Mouse (Mus musculus): ENCODE results near the gene Coro2a.

The Coro2a gene

DNA sequence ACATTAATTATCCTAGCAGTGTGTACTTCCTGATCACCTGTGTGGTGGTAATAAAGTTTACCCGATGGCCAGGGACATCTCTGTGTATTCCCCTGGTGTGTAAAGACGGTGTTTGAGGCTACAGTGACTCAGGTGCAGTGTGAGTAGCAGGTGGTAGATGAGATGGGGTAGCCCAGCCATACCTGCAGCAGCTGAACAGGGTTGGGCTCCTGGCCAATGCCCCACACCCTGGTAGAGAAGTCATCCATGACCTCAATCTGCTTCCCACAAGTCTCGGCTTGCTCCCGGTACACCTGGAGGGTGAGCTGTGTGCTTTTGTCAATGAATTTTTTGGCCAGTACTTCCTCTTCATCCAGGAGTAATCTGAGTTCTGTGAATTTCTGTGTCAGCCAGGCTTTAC lies 78.7 kb downstream of the Coro2a start:
- no peak for DNase-seq (ENCODE audit: low read depth, low spot score)
- H3K27me3 ChIP-seq (ENCODE audit: control insufficient read depth, insufficient read depth, low read length, poor library complexity, severe bottlenecking) = no peaks in the 10 kb centered on the region
- H3K36me3 ChIP-seq (ENCODE audit: control insufficient read depth, insufficient read depth, low read length, poor library complexity, severe bottlenecking) = peaks cover 32% of the 10 kb centered on the region

DNA sequence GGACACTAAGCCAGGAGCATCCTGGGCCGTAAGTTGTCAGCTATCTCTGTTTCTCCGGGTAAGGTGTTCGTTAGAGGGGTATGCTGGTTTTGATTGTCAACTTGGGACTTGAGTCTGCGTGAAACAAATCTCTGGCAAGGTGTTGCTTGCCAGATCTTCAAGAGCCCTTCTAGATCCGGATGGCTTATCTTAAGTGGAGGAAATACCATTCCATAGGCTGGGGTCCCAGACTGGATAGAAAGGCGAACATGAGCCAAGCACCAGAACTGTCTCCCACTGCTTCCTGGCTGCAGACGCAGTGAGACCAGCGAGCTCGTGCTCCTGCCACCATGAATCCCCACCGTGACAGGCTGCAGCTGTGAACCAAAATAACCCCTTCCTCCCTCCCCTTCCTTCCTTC lies 80.5 kb downstream of the Coro2a start:
- no peak for DNase-seq (ENCODE audit: low read depth, low spot score)
- H3K36me3 ChIP-seq (ENCODE audit: control insufficient read depth, insufficient read depth, low read length, poor library complexity, severe bottlenecking) = peaks cover 32% of the 10 kb centered on the region
- no peaks in the 10 kb centered on the region for H3K27me3 ChIP-seq (ENCODE audit: control insufficient read depth, insufficient read depth, low read length, poor library complexity, severe bottlenecking)

DNA sequence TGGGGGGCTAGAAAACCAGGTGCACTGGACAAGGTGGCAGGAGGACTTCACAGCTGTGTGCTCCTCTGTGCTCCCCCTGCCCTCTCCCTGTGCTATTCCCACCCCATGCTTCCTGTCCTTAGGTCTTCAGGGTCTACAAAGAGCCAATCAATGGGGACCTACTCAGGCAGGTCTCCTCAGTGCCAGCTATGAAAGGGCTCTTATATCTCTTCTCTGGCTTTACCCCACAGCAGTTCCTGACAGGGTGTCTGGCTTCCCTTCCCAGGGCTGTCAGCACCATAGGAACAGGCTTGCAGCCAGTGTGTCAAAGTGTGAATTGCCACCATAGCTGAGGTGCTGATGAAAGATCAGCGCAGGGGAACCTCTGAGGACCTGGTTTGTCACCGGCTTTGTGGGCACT lies 81.5 kb downstream of the Coro2a start:
- no peak for DNase-seq (ENCODE audit: low read depth, low spot score)
- no peaks in the 10 kb centered on the region for H3K27me3 ChIP-seq (ENCODE audit: control insufficient read depth, insufficient read depth, low read length, poor library complexity, severe bottlenecking)
- peaks cover 32% of the 10 kb centered on the region for H3K36me3 ChIP-seq (ENCODE audit: control insufficient read depth, insufficient read depth, low read length, poor library complexity, severe bottlenecking)

DNA sequence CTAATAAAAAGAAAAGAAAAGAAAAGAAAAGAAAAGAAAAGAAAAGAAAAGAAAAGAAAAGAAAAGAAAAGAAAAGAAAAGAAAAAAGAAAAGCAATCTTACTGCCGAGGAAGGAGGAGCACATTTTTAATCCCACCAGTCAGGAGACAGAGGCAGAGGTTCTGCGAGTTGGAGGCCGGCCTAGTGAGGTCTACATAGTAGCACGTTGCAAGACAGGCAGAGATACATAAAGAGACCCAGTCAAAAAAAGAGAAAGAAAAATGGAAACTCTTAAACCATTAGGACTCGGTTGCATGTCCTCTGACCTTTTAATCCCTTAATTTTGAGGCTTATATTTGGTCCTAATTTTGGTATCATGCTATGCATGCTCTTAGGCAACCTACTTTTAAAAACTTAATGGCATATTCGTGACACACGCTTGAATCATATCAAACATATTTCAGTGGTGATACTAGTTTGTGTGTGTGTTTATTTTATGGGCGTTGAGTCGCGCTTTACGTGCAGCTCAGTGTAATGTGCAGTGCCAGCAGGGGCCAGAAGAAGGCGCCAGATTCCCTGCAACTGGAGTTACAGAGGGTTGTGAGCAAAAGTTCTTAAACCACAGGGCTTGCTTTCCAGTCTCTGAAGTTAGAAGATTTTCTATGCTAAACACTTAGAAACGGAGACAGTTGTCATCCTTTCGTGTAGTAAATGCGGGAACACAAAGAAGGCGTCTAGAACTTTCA lies 94.1 kb downstream of the Coro2a start:
- H3K36me3 ChIP-seq (ENCODE audit: control insufficient read depth, insufficient read depth, low read length, poor library complexity, severe bottlenecking) = peaks cover under 1% of the 10 kb centered on the region
- DNase-seq (ENCODE audit: low read depth, low spot score) = peak; percentile 86
- no peaks in the 10 kb centered on the region for H3K27me3 ChIP-seq (ENCODE audit: control insufficient read depth, insufficient read depth, low read length, poor library complexity, severe bottlenecking)

DNA sequence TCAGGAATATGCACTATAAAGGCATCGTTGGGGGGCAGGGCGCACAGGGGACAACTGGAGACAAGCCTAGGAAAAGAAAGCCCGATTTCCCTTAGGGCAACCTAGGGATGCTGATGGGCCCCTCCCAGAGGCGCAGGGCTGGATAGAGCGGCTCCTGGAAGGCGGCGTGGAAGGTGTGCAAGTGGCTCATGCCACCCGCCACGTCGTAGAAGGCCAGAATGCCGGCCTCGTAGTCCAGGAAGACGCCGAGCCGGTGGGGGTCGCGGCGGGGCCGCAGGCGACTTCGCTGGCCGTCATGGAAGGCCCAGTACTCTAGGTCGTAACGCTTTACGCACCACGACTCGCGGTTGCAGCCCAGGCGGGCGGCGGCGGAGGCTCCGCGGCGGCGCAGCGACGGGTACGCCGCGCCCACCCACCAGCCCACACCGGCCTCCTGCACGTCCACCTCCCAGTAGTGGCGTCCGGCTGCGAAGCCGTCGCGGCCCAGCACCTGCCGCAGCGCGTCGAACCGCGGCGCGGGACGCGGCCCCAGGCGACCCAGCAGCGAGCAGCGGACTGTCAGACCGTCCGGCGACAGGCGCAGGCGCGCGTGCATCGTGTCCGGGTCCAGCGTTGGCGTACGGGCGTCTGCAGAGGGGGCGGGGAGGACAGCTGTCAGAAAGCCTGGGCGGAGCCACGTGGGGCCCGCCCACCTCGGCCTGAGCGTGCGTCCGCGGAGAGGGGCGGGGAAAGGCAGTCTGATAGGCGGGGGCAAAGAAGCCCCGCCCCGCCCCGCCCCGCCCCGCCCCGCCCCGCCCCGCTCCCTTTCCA lies 95.0 kb downstream of the Coro2a start:
- DNase-seq (ENCODE audit: low read depth, low spot score) = peak; percentile 94
- Histone ChIP-seq H3K36me3 (ENCODE audit: control insufficient read depth, insufficient read depth, low read length, poor library complexity, severe bottlenecking) (peaks cover 6% of the 10 kb centered on the region), H3K27me3 (ENCODE audit: control insufficient read depth, insufficient read depth, low read length, poor library complexity, severe bottlenecking) (no peaks in the 10 kb centered on the region)

DNA sequence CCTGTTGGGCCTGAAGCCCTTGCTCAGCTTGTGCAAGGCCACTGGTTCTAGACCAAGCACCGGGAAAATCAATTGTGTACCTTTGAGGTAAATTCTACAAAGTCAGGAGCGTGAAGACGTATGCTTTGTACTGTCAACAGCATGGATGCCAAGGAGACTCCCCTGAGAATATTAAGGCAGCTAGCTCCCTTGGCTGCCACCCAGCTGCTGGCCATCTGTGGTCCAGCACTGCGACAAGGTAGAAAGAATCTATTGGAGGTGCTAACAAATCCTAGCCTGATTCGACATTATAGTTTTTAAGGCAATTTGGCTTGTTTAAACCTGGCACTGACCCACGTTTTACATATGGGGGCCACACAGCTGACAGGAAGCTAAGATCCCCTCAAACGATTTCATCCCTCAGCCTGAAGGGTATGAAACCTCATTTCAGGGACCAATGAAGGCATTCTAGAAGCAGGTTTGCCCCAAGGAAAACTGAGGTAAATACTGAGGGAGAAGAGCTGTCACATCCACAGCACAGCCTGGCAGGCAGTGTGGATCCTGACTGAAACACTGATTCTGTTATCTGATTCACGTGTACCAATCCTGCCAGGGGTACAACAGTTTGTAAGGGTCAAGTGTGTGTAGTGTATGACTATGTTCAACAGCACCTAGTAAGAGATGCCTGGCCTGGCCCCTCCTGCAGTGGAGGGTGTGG lies 96.5 kb downstream of the Coro2a start:
- no peaks in the 10 kb centered on the region for H3K27me3 ChIP-seq (ENCODE audit: control insufficient read depth, insufficient read depth, low read length, poor library complexity, severe bottlenecking)
- H3K36me3 ChIP-seq (ENCODE audit: control insufficient read depth, insufficient read depth, low read length, poor library complexity, severe bottlenecking) = peaks cover 6% of the 10 kb centered on the region
- no peak for DNase-seq (ENCODE audit: low read depth, low spot score)

DNA sequence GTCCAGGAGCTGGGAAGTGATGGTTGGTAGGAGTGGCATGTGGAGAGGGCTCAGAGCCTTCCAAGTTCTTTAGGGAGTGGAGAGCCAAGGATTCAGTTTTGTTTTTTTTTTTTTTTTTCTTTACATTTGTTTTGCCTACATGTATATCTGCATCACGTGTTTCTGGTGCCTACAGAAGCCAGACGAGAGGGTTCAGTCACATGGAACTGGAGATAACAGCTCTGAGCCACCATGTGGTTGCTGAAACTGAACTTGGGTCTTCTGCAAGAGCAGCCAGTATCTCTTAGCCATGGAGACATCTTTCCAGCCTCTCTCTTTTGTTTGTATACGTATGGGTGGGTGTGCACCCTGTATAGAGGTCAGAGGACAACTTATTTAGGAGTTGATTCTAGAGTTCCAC lies 98.1 kb downstream of the Coro2a start:
- Histone ChIP-seq H3K36me3 (ENCODE audit: control insufficient read depth, insufficient read depth, low read length, poor library complexity, severe bottlenecking) (peaks cover 6% of the 10 kb centered on the region), H3K27me3 (ENCODE audit: control insufficient read depth, insufficient read depth, low read length, poor library complexity, severe bottlenecking) (no peaks in the 10 kb centered on the region)
- no peak for DNase-seq (ENCODE audit: low read depth, low spot score)

DNA sequence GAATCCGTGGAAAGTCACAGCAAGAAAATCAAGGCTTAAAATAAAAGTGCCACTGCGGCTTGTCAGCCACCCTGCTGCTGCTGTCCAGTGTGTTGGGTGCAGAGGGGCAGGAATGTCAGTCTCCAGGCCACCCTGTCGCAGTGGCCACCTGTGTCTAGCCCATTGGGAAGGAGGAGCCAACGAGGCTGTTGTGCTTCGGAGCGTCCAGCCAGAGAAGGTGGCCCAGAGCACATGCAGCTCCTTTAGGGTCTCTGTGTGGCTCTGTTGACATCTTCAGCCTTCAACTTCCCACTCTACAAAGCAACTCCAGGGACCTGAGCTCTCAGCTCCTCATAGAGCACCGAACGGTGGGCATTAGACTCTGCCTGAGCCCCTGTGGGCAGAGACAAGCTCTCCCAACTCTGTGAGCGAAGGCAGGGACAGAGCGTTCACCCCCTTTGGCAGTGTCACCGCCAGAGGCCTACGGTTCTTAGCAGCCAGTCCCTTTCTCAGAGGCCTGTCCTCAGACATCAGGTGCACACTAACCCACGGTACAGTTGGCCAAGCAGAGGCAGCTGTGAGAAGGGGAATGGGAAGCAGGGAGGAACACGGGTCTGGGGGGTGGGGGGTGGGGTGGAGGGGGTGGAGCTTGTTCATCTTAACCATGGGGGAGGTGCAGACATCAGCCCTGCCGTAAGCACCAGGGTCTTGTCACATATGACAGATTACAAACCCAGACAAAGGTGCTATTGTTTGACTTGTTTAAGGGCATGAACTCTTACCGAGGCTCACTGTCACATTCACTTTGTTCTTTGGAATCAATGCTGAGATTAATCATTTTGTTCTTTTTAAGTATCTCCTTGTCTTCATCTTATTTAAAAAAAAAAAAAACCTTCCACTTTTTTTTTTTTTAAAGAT lies 99.1 kb downstream of the Coro2a start:
- DNase-seq (ENCODE audit: low read depth, low spot score) = no peak
- peaks cover 6% of the 10 kb centered on the region for H3K36me3 ChIP-seq (ENCODE audit: control insufficient read depth, insufficient read depth, low read length, poor library complexity, severe bottlenecking)
- H3K27me3 ChIP-seq (ENCODE audit: control insufficient read depth, insufficient read depth, low read length, poor library complexity, severe bottlenecking) = no peaks in the 10 kb centered on the region

DNA sequence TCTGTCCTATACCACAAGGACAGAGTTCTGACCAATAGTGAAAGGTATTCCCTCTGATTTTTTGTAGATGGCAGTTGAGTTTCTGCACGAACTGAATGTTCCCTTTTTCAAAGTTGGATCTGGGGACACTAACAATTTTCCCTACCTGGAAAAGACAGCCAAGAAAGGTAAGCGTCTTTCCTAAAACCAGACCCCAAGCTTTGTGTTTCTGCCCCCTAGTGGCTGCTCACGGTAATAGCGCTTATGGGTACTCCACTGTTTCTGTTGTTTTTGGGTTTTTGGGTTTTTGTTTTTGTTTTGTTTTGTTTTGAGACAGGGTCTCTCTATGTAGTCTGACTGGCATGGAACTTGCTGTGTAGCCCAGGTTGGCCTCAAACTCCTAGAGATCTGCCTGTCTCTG lies 103.0 kb downstream of the Coro2a start:
- peak; percentile 69 for DNase-seq (ENCODE audit: low read depth, low spot score)
- Histone ChIP-seq H3K27me3 (ENCODE audit: control insufficient read depth, insufficient read depth, low read length, poor library complexity, severe bottlenecking) (no peaks in the 10 kb centered on the region), H3K36me3 (ENCODE audit: control insufficient read depth, insufficient read depth, low read length, poor library complexity, severe bottlenecking) (peaks cover 12% of the 10 kb centered on the region; the same call in 1 of the 2 replicates)

DNA sequence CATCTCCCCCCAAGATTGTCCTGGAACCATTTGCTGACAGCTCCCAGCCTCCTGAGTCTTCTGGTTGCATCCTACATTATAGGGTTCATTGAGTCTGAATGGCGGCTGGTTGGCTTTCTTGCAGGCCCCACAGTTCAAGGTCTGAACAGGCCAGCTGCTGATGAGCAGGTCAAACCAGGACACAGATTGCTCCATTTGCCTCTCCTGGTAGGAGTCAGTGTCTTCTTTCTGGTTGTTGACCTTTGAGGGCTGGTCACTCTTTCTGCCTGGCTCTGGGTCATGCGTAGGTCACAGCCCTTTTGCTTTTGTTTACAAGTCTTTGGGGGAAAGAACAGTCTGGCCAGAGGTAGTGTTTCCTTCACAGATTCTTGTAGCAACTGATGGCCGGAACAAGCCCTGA lies 103.5 kb downstream of the Coro2a start:
- peaks cover 12% of the 10 kb centered on the region for H3K36me3 ChIP-seq (ENCODE audit: control insufficient read depth, insufficient read depth, low read length, poor library complexity, severe bottlenecking)
- DNase-seq (ENCODE audit: low read depth, low spot score) = no peak
- H3K27me3 ChIP-seq (ENCODE audit: control insufficient read depth, insufficient read depth, low read length, poor library complexity, severe bottlenecking) = no peaks in the 10 kb centered on the region

DNA sequence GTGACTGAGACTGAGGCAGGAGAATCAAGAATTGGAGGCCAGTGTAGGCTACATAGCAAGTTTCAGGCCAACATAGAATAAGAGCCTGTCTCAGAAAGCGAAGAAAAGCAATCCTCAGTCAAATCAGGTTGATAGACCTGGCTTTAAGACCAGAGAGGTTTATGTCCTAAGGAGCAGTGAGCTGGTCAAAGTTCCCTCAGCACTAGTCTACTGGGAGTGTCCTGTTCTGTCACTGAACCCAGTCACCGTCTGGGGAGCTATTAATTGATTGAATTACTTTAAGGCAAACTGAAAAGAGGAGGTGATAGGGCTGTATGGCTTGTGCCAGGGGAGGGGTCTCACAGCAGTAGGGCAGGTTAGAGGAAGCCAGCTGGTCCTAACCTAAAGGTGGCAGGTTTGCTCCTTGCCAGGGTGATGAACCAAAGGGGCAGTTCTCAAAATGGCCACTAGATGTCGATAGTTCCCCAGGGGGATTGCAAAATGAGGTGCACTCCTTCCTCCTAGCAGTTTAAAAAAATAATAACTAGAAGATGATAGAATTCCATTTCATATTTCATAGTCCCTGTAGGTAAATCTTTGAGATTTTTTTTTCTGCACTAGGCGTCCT lies 104.6 kb downstream of the Coro2a start:
- DNase-seq (ENCODE audit: low read depth, low spot score) = peak; percentile 92
- peaks cover 13% of the 10 kb centered on the region for H3K36me3 ChIP-seq (ENCODE audit: control insufficient read depth, insufficient read depth, low read length, poor library complexity, severe bottlenecking)
- H3K27me3 ChIP-seq (ENCODE audit: control insufficient read depth, insufficient read depth, low read length, poor library complexity, severe bottlenecking) = no peaks in the 10 kb centered on the region

DNA sequence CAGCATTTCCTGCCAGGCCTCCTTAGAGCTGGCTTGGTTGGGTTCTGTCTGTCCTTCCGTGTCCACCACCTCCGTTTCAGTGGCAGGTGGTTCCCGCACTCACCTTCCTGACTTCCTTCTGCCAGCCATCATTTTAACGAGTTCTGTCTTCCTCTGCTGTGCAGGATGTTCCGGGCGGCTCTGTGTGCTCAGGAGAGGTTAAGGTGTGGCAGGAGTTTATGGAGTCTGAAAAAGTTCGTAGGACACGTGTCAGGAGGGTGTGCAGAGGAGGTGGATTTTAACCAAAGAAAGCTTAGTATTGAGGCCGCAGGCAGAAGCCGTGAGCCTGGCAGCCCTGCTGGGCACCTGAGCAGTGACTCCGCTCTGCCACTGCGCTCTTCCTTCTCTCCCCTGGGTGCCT lies 106.5 kb downstream of the Coro2a start:
- no peaks in the 10 kb centered on the region for H3K27me3 ChIP-seq (ENCODE audit: control insufficient read depth, insufficient read depth, low read length, poor library complexity, severe bottlenecking)
- peaks cover 12% of the 10 kb centered on the region for H3K36me3 ChIP-seq (ENCODE audit: control insufficient read depth, insufficient read depth, low read length, poor library complexity, severe bottlenecking)
- no peak for DNase-seq (ENCODE audit: low read depth, low spot score)

DNA sequence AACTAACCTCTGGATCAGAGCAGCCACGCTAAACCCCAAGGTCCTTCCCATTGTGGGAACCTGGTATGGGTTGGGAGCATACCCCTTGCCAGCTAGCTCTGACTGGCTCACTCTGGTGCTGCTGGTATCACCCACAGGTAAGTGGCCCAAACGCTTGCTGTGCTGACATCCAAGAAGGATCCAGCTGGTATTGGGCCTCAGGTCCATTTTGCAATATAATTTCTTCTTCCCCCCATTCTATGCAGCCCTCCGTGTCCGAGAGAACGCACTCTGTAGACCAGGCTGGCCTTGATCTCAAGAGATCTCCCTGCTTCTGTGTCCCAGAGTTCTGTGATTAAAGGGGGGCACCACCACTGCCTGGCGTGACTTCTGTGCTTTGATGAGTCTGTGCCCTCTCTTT lies 108.9 kb downstream of the Coro2a start:
- Histone ChIP-seq H3K27me3 (ENCODE audit: control insufficient read depth, insufficient read depth, low read length, poor library complexity, severe bottlenecking) (no peaks in the 10 kb centered on the region), H3K36me3 (ENCODE audit: control insufficient read depth, insufficient read depth, low read length, poor library complexity, severe bottlenecking) (peaks cover 12% of the 10 kb centered on the region)
- DNase-seq (ENCODE audit: low read depth, low spot score) = no peak

All from splenic B cell, adult 2 months (primary cell).